Mouse (Mus musculus) ovary, postnatal 14 days (tissue): ENCODE measurements around the gene Cnnm4.

ENCODE experiments used
- DNase-seq: peaks from one replicate; pipeline ENCODE4 v3.0.0; 2022; ENCODE audit warnings: low spot score

Gene Cnnm4

GRCm38 (mm10) chr1:36473211-36473780 lies 1.9 kb downstream of the Cnnm4 start:
- DNase-seq, result no peak

- DNase-seq, result no peak
These were observed 3.2 kb downstream of the Cnnm4 start for GRCm38 (mm10) chr1:36474646-36475045.

GRCm38 (mm10) chr1:36475480-36476110 lies 4.2 kb downstream of the Cnnm4 start:
- no peak for DNase-seq

GRCm38 (mm10) chr1:36476426-36476825 lies 5.0 kb downstream of the Cnnm4 start:
- DNase-seq, result no peak

- no peak for DNase-seq
These were observed 6.9 kb downstream of the Cnnm4 start for GRCm38 (mm10) chr1:36478343-36478795.

GRCm38 (mm10) chr1:36479903-36480899 lies 8.8 kb downstream of the Cnnm4 start:
- no peak for DNase-seq

GRCm38 (mm10) chr1:36483825-36484224 lies 12.4 kb downstream of the Cnnm4 start:
- DNase-seq, result no peak

- no peak for DNase-seq
These were observed 13.7 kb downstream of the Cnnm4 start for GRCm38 (mm10) chr1:36485080-36485479.

- DNase-seq, result no peak
These were observed 15.7 kb downstream of the Cnnm4 start for GRCm38 (mm10) chr1:36487111-36487510.

- no peak for DNase-seq
These were observed 18.2 kb downstream of the Cnnm4 start for GRCm38 (mm10) chr1:36489661-36490060.

- DNase-seq, result peak; percentile 38
These were observed 21.2 kb downstream of the Cnnm4 start for GRCm38 (mm10) chr1:36492416-36493139.

GRCm38 (mm10) chr1:36493299-36493698 lies 21.9 kb downstream of the Cnnm4 start:
- no peak for DNase-seq

GRCm38 (mm10) chr1:36496719-36497118 lies 25.3 kb downstream of the Cnnm4 start:
- DNase-seq, result no peak

- no peak for DNase-seq
These were observed 25.9 kb downstream of the Cnnm4 start for GRCm38 (mm10) chr1:36497312-36497711.

GRCm38 (mm10) chr1:36501261-36501660 lies 29.8 kb downstream of the Cnnm4 start:
- peak; percentile 66 for DNase-seq

GRCm38 (mm10) chr1:36508238-36508637 lies 36.8 kb downstream of the Cnnm4 start:
- no peak for DNase-seq

- peak; percentile 100 for DNase-seq
These were observed 40.0 kb downstream of the Cnnm4 start, which contains the start of gene Cnnm3 for GRCm38 (mm10) chr1:36511289-36512021. Gene Cnnm3 (plus strand): TSS chr1:36511867.

GRCm38 (mm10) chr1:36512089-36512965 lies 40.9 kb downstream of the Cnnm4 start:
- peak; percentile 23 for DNase-seq

GRCm38 (mm10) chr1:36512966-36513280 lies 41.5 kb downstream of the Cnnm4 start:
- DNase-seq, result no peak

GRCm38 (mm10) chr1:36513310-36513709 lies 41.9 kb downstream of the Cnnm4 start:
- no peak for DNase-seq
